In the genomic region with DNA sequence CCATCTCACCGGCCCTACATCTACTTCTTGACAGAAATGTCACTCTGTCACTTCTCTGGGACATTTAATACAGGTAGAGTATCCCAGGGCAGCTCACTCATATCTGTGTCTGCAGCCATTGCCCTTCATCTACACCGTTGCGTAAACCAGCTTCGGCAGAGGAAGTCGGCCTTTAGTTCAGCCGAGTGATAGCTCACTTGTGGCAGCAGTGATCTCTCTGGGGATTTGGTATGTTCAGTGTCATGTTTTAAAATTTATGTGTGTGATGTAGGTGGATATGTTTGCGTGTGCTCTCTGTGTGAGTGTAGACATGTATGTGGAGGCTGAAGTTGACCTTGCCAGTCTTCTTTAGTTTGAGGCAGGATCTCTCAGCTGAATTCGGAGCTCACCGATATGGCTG, we compare ENCODE assay signal across 19 mouse cellular contexts. TPM values are rescaled to one million over a fixed set of nuclear protein-coding genes. Genes with fewer than 3 reads are reported as not detected.
DNase-seq lines count a peak whose midpoint lies in the region; ATAC-seq and TF ChIP-seq lines count a peak whose summit lies in the region.
"Had no signal": no experiment of that assay in that cellular context is flagged by ENCODE, and none has a peak within 500 bp of the region (broad histone marks: within the 10 kb centered on the region; RNA-seq: fewer than 3 reads in every experiment).

No protein-coding gene starts in this region.

- WGBS in heart, embryonic 16.5 days, result 82% methylated on average over 9 of the region's 9 CpGs
- WGBS in thymus, adult 2 months, result 69% methylated on average over 9 of the region's 9 CpGs

- no peak overlapping the region for H3K4me3 ChIP-seq in heart, embryonic 16.5 days (ENCODE audit: low read length)
- H3K4me3 ChIP-seq in thymus, adult 2 months (ENCODE audit: control insufficient read depth, insufficient read depth, low read length), result no peak overlapping the region
- H3K4me3 ChIP-seq: embryonic facial prominence, embryonic 15.5 days; forebrain, embryonic 10.5 days; hindbrain, embryonic 12.5 days; stomach, embryonic 15.5 days had no signal

- no peak overlapping the region for H3K4me2 ChIP-seq in heart, embryonic 16.5 days (ENCODE audit: low read depth, low read length)
- H3K4me2 ChIP-seq: embryonic facial prominence, embryonic 15.5 days; hindbrain, embryonic 12.5 days; stomach, embryonic 15.5 days had no signal

- no peak overlapping the region for H3K9ac ChIP-seq in heart, embryonic 16.5 days (ENCODE audit: low read length)
- H3K9ac ChIP-seq: embryonic facial prominence, embryonic 15.5 days; hindbrain, embryonic 12.5 days; liver, embryonic 14.5 days; stomach, embryonic 15.5 days had no signal

- peaks cover 23% of the 10 kb centered on the region for H3K4me1 ChIP-seq in heart, embryonic 16.5 days (ENCODE audit: control insufficient read depth, insufficient read depth, low read length)
- peaks cover 33% of the 10 kb centered on the region for H3K4me1 ChIP-seq in thymus, adult 2 months (replicated peaks; ENCODE audit: control insufficient read depth, insufficient read depth, low read length)
- H3K4me1 ChIP-seq: embryonic facial prominence, embryonic 15.5 days; forebrain, embryonic 10.5 days; hindbrain, embryonic 12.5 days; stomach, embryonic 15.5 days had no signal

- no peak for TF ChIP-seq CTCF in thymus, adult 2 months (IDR thresholded peaks at IDR 0.05; ENCODE audit: borderline replicate concordance, control insufficient read depth, extremely low read depth, insufficient read depth, low read length, poor library complexity)

- 0 out of 2 replicates have a peak overlapping the region, but pooled peaks have one; percentile 10 for H3K27ac ChIP-seq in heart, embryonic 16.5 days (ENCODE audit: low read length)
- H3K27ac ChIP-seq in thymus, adult 2 months (ENCODE audit: control insufficient read depth, insufficient read depth, low read length), result peak overlapping the region; percentile 95
- H3K27ac ChIP-seq: forebrain, embryonic 10.5 days; hindbrain, embryonic 12.5 days; liver, embryonic 14.5 days; stomach, embryonic 15.5 days had no signal

- intact Hi-C loops in heart, postnatal 10 days (cut with DNase I), result no loop called here

- DNase-seq in heart, postnatal 10 days, result no peak
- DNase-seq in 416B (ENCODE audit: low read depth), result peak; percentile 24
- DNase-seq in T-cell, adult 2 months (ENCODE audit: low spot score), result peak; percentile 7
- peak; percentile 42 for DNase-seq in thymus, adult 2 months
- no peak for DNase-seq in layer of hippocampus, adult 18-20 months (ENCODE audit: low spot score in 2 of 2)
- no peak for DNase-seq in embryo, embryonic 9.5 days (ENCODE audit: extremely low spot score)
- DNase-seq in urinary bladder, postnatal 36 days (ENCODE audit: low spot score in 2 of 2), result no peak
- DNase-seq: cerebellum, postnatal 10 days; gastrocnemius, postnatal 14 days; left cerebral cortex, postnatal 4 days had no signal

- H3K27me3 ChIP-seq in heart, embryonic 16.5 days (ENCODE audit: control insufficient read depth, insufficient read depth, low read length), result no peaks in the 10 kb centered on the region
- no peaks in the 10 kb centered on the region for H3K27me3 ChIP-seq in thymus, adult 2 months (ENCODE audit: control insufficient read depth, insufficient read depth, low read length)
- H3K27me3 ChIP-seq: embryonic facial prominence, embryonic 15.5 days; hindbrain, embryonic 12.5 days; stomach, embryonic 15.5 days had no signal

- no peak for TF ChIP-seq POLR2A in thymus, adult 2 months (IDR thresholded peaks at IDR 0.05; ENCODE audit: control insufficient read depth, extremely low read depth, insufficient read depth, low read length, poor library complexity)

- ATAC-seq in heart, embryonic 16.5 days (replicated peaks; ENCODE audit: extremely low read depth, insufficient read depth, low FRiP score), result no peak
- ATAC-seq: lung, postnatal 0 days; midbrain, embryonic 16.5 days had no signal

- H3K9me3 ChIP-seq in heart, embryonic 16.5 days (replicated peaks; ENCODE audit: control insufficient read depth, low read length), result no peaks in the 10 kb centered on the region
- H3K9me3 ChIP-seq: embryonic facial prominence, embryonic 15.5 days; forebrain, embryonic 10.5 days; G1E; hindbrain, embryonic 12.5 days; stomach, embryonic 15.5 days had no signal

- H3K36me3 ChIP-seq in heart, embryonic 16.5 days (ENCODE audit: control insufficient read depth, insufficient read depth), result peaks cover 24% of the 10 kb centered on the region
- H3K36me3 ChIP-seq in thymus, adult 2 months (ENCODE audit: control insufficient read depth, insufficient read depth, low read length), result peaks cover 14% of the 10 kb centered on the region

RNA-seq across cellular contexts. Expression of gene Cyb5b, which starts 15.3 kb away (rescaled TPM):
- 54.3 and 54.9 TPM in 2 replicates for polyA plus RNA-seq in heart, embryonic 16.5 days (2015; fragmentation: Nextera tagmentation; extraction: Ambion mirVana)
- 10 to 100 TPM; 47.0 to 48.9 TPM for total RNA-seq in heart, postnatal 10 days (2021)
- 62.1 and 65.6 TPM in 2 replicates for polyA plus RNA-seq in thymus, adult 2 months (2012; rRNA removed)
- total RNA-seq in layer of hippocampus, adult 18-20 months (2021), result 100 to 1,000 TPM; 106 to 113 TPM

Comparison
In these comparisons a context has a peak if more than half of its experiments do, and no peak if none do; other contexts are left out.
1. DNase-seq: peak in 416B (single experiment), T-cell, adult 2 months (single experiment) and thymus, adult 2 months (single experiment); none in heart, postnatal 10 days (0 of 2), layer of hippocampus, adult 18-20 months (0 of 2), embryo, embryonic 9.5 days (single experiment) and urinary bladder, postnatal 36 days (0 of 2).